Mouse (Mus musculus) stomach, embryonic 15.5 days (tissue): ENCODE data around the gene Prkag1. TPM values are rescaled to one million over a fixed set of nuclear protein-coding genes. Genes with fewer than 3 reads are reported as not detected.

Experiments used
- ATAC-seq: fragments of 200-750 bp; cut with Nextera tagmentation; 2 replicates; pipeline ENCODE4 v1.8.0; 2017; ENCODE audit warnings: low read depth, moderate number of reproducible peaks, moderate TSS enrichment; ENCODE audit not compliant: insufficient read depth, low FRiP score
- H3K27ac ChIP-seq: fragments of 300-500 bp; sonication (generic); 2 replicates; pipeline ENCODE4 v1.5.1; 2015; ENCODE audit warnings: mild to moderate bottlenecking, inconsistent platforms
- H3K27me3 ChIP-seq: fragments of 300-500 bp; sonication (generic); replicated peaks from 2 replicates; pipeline ENCODE4 v1.6.1; 2015; ENCODE audit warnings: inconsistent platforms
- H3K36me3 ChIP-seq: fragments of 300-500 bp; sonication (generic); 2 replicates; pipeline ENCODE4 v1.6.1; 2015; ENCODE audit warnings: inconsistent platforms
- H3K4me1 ChIP-seq: fragments of 300-500 bp; sonication (generic); 2 replicates; pipeline ENCODE4 v1.6.1; 2015; ENCODE audit warnings: inconsistent platforms
- H3K4me2 ChIP-seq: fragments of 300-500 bp; sonication (generic); 2 replicates; pipeline ENCODE4 v1.6.1; 2015; ENCODE audit warnings: mild to moderate bottlenecking, inconsistent platforms
- H3K4me3 ChIP-seq: fragments of 300-500 bp; sonication (generic); replicated peaks from 2 replicates; pipeline ENCODE4 v1.5.1; 2015; ENCODE audit warnings: inconsistent platforms
- H3K9ac ChIP-seq: fragments of 300-500 bp; sonication (generic); 2 replicates; pipeline ENCODE4 v1.6.1; 2015; ENCODE audit warnings: inconsistent platforms
- H3K9me3 ChIP-seq: fragments of 300-500 bp; sonication (generic); 2 replicates; pipeline ENCODE4 v1.6.1; 2016; ENCODE audit warnings: inconsistent platforms
- WGBS: fragments of 180-500 bp; shearing (Covaris S2); methylation state at CpG from one replicate; pipeline ENCODE4 v1.1.7; 2015; 5-methylcytosine and 5-hydroxymethylcytosine counted together
- polyA plus RNA-seq: library from polyadenylated mRNA; unstranded; fragments of >200 nt; fragmentation: Nextera tagmentation; extraction: Ambion mirVana; gene quantifications from 2 replicates; pipeline ENCODE4 v1.2.1, GENCODE M21; 2015

Prkag1 gene
- polyA plus RNA-seq, 1 experiment from 2014 or later: 82.4 TPM

GRCm38 (mm10) chr15:98771813-98772425 lies 59.4 kb downstream of the Prkag1 start:
- no peak for ATAC-seq
- Histone ChIP-seq H3K9me3 (no peaks in the 10 kb centered on the region), H3K9ac (no peak overlapping the region), H3K4me2 (peak overlapping the region; percentile 69), H3K36me3 (no peaks in the 10 kb centered on the region), H3K27me3 (peaks cover 77% of the 10 kb centered on the region), H3K4me1 (peaks cover 30% of the 10 kb centered on the region), H3K4me3 (peak overlapping the region; percentile 36), H3K27ac (no peak overlapping the region)
- 10% methylated on average over 12 of the region's 12 CpGs for WGBS

DNA sequence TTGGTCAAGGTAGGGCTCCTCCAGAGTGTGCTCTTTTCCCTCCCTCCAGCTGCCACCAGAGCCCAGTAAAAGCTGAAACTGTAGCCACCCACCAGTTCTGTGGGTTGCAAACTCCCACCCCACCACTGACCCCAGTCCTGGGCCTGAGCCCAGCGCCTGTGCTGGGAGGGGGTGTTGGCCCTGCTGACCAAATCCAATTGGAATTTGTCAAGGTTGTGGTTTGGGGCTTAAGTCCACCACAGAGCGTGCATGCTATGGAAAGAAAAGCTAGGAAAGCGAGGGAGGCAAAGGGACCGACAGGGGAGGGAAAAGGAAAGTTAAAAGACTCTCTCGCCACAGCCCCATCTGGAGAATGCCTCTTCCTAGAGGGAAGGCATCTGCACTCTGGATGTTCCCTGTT lies 63.1 kb downstream of the Prkag1 start:
- no peak overlapping the region for H3K27ac ChIP-seq
- peaks cover 45% of the 10 kb centered on the region for H3K27me3 ChIP-seq
- H3K4me3 ChIP-seq: no peak overlapping the region
- no peaks in the 10 kb centered on the region for H3K9me3 ChIP-seq
- H3K9ac ChIP-seq: no peak overlapping the region
- no peak for ATAC-seq
- peaks cover 12% of the 10 kb centered on the region for H3K4me1 ChIP-seq
- H3K36me3 ChIP-seq: no peaks in the 10 kb centered on the region
- no peak overlapping the region for H3K4me2 ChIP-seq
- WGBS: 27% methylated on average over 5 of the region's 5 CpGs

GRCm38 (mm10) chr15:98765929-98766328 lies 65.4 kb downstream of the Prkag1 start:
- H3K27me3 ChIP-seq: peaks cover 22% of the 10 kb centered on the region; the same call in 1 of the 2 replicates
- H3K9me3 ChIP-seq: no peaks in the 10 kb centered on the region
- no peak for ATAC-seq
- H3K27ac ChIP-seq: no peak overlapping the region
- H3K4me2 ChIP-seq: no peak overlapping the region
- 70% methylated on average over 4 of the region's 4 CpGs for WGBS
- no peak overlapping the region for H3K9ac ChIP-seq
- no peaks in the 10 kb centered on the region for H3K36me3 ChIP-seq
- no peak overlapping the region for H3K4me3 ChIP-seq
- H3K4me1 ChIP-seq: peaks cover 14% of the 10 kb centered on the region; the same call in 1 of the 2 replicates

Other genes with a start within 250 kb of the Prkag1 start
- 21.9 and 22.5 TPM in 2 replicates for gene Adcy6, start 221.4 kb downstream of the Prkag1 start, polyA plus RNA-seq
- 29.0 and 32.2 TPM in 2 replicates for gene Cacnb3, start 200.7 kb downstream of the Prkag1 start, polyA plus RNA-seq
- gene Ddx23, start 168.6 kb downstream of the Prkag1 start, polyA plus RNA-seq: 22.9 and 26.8 TPM in 2 replicates
- gene Rnd1, start 154.1 kb downstream of the Prkag1 start, polyA plus RNA-seq: 1.3 and 1.4 TPM in 2 replicates
- 0.84 and 1.1 TPM in 2 replicates for gene Ccdc65, start 123.3 kb downstream of the Prkag1 start, polyA plus RNA-seq
- 112 and 123 TPM in 2 replicates for gene Fkbp11, start 103.3 kb downstream of the Prkag1 start, polyA plus RNA-seq
- gene Arf3, start 68.3 kb downstream of the Prkag1 start, polyA plus RNA-seq: 41.6 and 45.2 TPM in 2 replicates
- 0.08 TPM in 1 of 2 replicates, not detected in the other for gene Wnt10b, start 53.4 kb downstream of the Prkag1 start, polyA plus RNA-seq
- gene Wnt1, start 41.7 kb downstream of the Prkag1 start, polyA plus RNA-seq: not detected in 2 replicates
- not detected in 2 replicates for gene Ddn, start 22.0 kb downstream of the Prkag1 start, polyA plus RNA-seq
- gene Kmt2d, start 39.7 kb upstream of the Prkag1 start, polyA plus RNA-seq: 10.6 and 11.6 TPM in 2 replicates
- gene Rhebl1, start 63.0 kb upstream of the Prkag1 start, polyA plus RNA-seq: 8.6 and 8.8 TPM in 2 replicates
- 0.71 and 1.0 TPM in 2 replicates for gene Dhh, start 67.0 kb upstream of the Prkag1 start, polyA plus RNA-seq
- gene Lmbr1l, start 86.7 kb upstream of the Prkag1 start, polyA plus RNA-seq: 14.5 TPM in 2 replicates
- 1,197 and 1,299 TPM in 2 replicates for gene Tuba1b, start 103.0 kb upstream of the Prkag1 start, polyA plus RNA-seq
- gene Gm49450, start 122.0 kb upstream of the Prkag1 start, polyA plus RNA-seq: not detected in 2 replicates
- gene Tuba1a, start 122.2 kb upstream of the Prkag1 start, polyA plus RNA-seq: 915 and 964 TPM in 2 replicates
- 196 and 204 TPM in 2 replicates for gene Tuba1c, start 198.4 kb upstream of the Prkag1 start, polyA plus RNA-seq
- 33.5 and 38.7 TPM in 2 replicates for gene Prph, start 223.7 kb upstream of the Prkag1 start, polyA plus RNA-seq
- gene Troap, start 243.1 kb upstream of the Prkag1 start, polyA plus RNA-seq: 24.6 and 29.2 TPM in 2 replicates